Mouse (Mus musculus): Measurements from ENCODE around the gene Dusp23. TPM values are rescaled to one million over a fixed set of nuclear protein-coding genes. Genes with fewer than 3 reads are reported as not detected.

Gene Dusp23
- polyA plus RNA-seq, 2 experiments: 3.8 to 4.0 TPM

- H3K27me3 ChIP-seq (ENCODE audit: control insufficient read depth, insufficient read depth, low read length): no peaks in the 10 kb centered on the region
- no peak overlapping the region for H3K27ac ChIP-seq
- no peaks in the 10 kb centered on the region for H3K9me3 ChIP-seq (ENCODE audit: control insufficient read depth, low read length)
- no peak overlapping the region for H3K9ac ChIP-seq (replicated peaks)
- H3K4me3 ChIP-seq (ENCODE audit: insufficient read depth in 1 of 2, low read depth in 2 of 2, low read length in 2 of 2): no peak overlapping the region
- TF ChIP-seq EP300 (IDR thresholded peaks at IDR 0.05; ENCODE audit: low read depth): no peak
- no peak for TF ChIP-seq CTCF (IDR thresholded peaks at IDR 0.05; ENCODE audit: low read depth)
- no peak for DNase-seq (ENCODE audit: low read depth in 3 of 3, low spot score in 3 of 3)
- H3K4me1 ChIP-seq (replicated peaks; ENCODE audit: control insufficient read depth in 2 of 2, insufficient read depth in 2 of 2, low read length in 1 of 2): no peaks in the 10 kb centered on the region
- 62% methylated on average over 10 of the region's 10 CpGs for whole genome bisulfite sequencing (ENCODE audit: insufficient replicate concordance)
- no peak overlapping the region for H3K4me2 ChIP-seq (ENCODE audit: low read depth)
- H3K36me3 ChIP-seq (replicated peaks; ENCODE audit: control insufficient read depth, insufficient read depth, low read depth): no peaks in the 10 kb centered on the region
- no peak for ATAC-seq (ENCODE audit: insufficient read depth)
These were observed 21.5 kb downstream of the Dusp23 start for GRCm38 (mm10) chr1:172611304-172611703.

DNA sequence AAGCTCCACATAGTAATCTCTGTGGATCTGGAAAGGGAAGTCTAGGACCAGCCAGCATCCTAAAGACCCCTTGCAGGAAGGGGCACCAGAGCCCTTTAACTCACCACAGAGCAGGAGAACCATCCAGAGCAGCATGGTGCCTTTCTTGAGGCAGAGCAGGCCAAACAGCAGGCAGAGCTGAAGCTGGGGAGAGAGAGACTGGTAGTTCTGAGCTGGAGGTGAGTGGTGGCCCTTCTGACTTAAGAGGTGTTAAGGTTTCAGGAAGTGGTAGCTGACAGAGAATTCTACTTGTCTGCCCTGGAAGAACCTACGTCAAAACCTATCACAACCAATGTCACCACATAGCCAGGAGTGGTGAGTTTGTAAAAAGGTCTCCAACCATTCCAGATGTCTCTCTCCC is 30.4 kb downstream of the Dusp23 start, which contains the start of gene Fcrl6:
Fcrl6 (minus strand) TSS at position 226 of the 400 bp plus-strand sequence.
- Histone ChIP-seq H3K4me2 (ENCODE audit: low read depth) (no peak within 1 kb of the TSS), H3K27me3 (ENCODE audit: control insufficient read depth, insufficient read depth, low read length) (no peaks in the 10 kb centered on the region), H3K27ac (no peak within 1 kb of the TSS), H3K36me3 (replicated peaks; ENCODE audit: control insufficient read depth, insufficient read depth, low read depth) (no peaks in the 10 kb centered on the region), H3K4me1 (replicated peaks; ENCODE audit: control insufficient read depth in 2 of 2, insufficient read depth in 2 of 2, low read length in 1 of 2) (no peaks in the 10 kb centered on the region), H3K9ac (replicated peaks) (no peak within 1 kb of the TSS), H3K4me3 (ENCODE audit: insufficient read depth in 1 of 2, low read depth in 2 of 2, low read length in 2 of 2) (no peak within 1 kb of the TSS), H3K9me3 (ENCODE audit: control insufficient read depth, low read length) (no peaks in the 10 kb centered on the region)
- DNase-seq (ENCODE audit: low read depth in 3 of 3, low spot score in 3 of 3) (no peak), ATAC-seq (ENCODE audit: insufficient read depth) (no peak)
- TF ChIP-seq EP300 (IDR thresholded peaks at IDR 0.05; ENCODE audit: low read depth) (no peak), CTCF (IDR thresholded peaks at IDR 0.05; ENCODE audit: low read depth) (no peak)
- 21% methylated on average over 1 of the region's 1 CpGs for WGBS (ENCODE audit: insufficient replicate concordance)

GRCm38 (mm10) chr1:172594495-172594894 is 38.3 kb downstream of the Dusp23 start:
- Histone ChIP-seq H3K9me3 (ENCODE audit: control insufficient read depth, low read length) (no peaks in the 10 kb centered on the region), H3K27me3 (ENCODE audit: control insufficient read depth, insufficient read depth, low read length) (no peaks in the 10 kb centered on the region), H3K36me3 (replicated peaks; ENCODE audit: control insufficient read depth, insufficient read depth, low read depth) (no peaks in the 10 kb centered on the region), H3K4me3 (ENCODE audit: insufficient read depth in 1 of 2, low read depth in 2 of 2, low read length in 2 of 2) (no peak overlapping the region), H3K9ac (replicated peaks) (no peak overlapping the region), H3K4me2 (ENCODE audit: low read depth) (no peak overlapping the region), H3K27ac (no peak overlapping the region), H3K4me1 (replicated peaks; ENCODE audit: control insufficient read depth in 2 of 2, insufficient read depth in 2 of 2, low read length in 1 of 2) (no peaks in the 10 kb centered on the region)
- ATAC-seq (ENCODE audit: insufficient read depth) (no peak), DNase-seq (ENCODE audit: low read depth in 3 of 3, low spot score in 3 of 3) (no peak)
- TF ChIP-seq EP300 (IDR thresholded peaks at IDR 0.05; ENCODE audit: low read depth) (no peak), CTCF (IDR thresholded peaks at IDR 0.05; ENCODE audit: low read depth) (peak; percentile 60)

DNA sequence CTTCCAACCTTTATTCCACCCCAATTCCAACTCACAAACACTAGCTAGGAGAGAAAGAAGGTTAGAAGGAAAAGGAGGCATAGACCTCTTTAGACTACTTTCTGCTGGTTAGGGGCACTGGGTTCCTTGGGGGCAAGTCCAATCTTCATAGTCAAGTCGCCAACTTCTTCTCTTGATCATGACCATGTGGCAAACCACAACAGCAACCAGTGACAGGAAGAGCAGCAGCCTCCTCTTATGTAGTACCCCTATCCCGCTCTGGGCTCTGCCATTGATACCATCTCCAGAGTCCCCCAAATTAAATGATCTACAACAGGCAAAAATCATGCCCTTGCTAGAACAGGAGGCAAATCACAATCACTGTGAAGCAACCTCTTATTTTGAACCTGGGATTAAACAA is 38.8 kb downstream of the Dusp23 start:
- ATAC-seq (ENCODE audit: insufficient read depth): no peak
- Histone ChIP-seq H3K4me3 (ENCODE audit: insufficient read depth in 1 of 2, low read depth in 2 of 2, low read length in 2 of 2) (no peak overlapping the region), H3K9me3 (ENCODE audit: control insufficient read depth, low read length) (no peaks in the 10 kb centered on the region), H3K36me3 (replicated peaks; ENCODE audit: control insufficient read depth, insufficient read depth, low read depth) (no peaks in the 10 kb centered on the region), H3K4me1 (replicated peaks; ENCODE audit: control insufficient read depth in 2 of 2, insufficient read depth in 2 of 2, low read length in 1 of 2) (no peaks in the 10 kb centered on the region), H3K27ac (no peak overlapping the region), H3K27me3 (ENCODE audit: control insufficient read depth, insufficient read depth, low read length) (no peaks in the 10 kb centered on the region), H3K4me2 (ENCODE audit: low read depth) (no peak overlapping the region), H3K9ac (replicated peaks) (no peak overlapping the region)
- 25% methylated on average over 2 of the region's 2 CpGs for WGBS (ENCODE audit: insufficient replicate concordance)
- DNase-seq (ENCODE audit: low read depth in 3 of 3, low spot score in 3 of 3): no peak
- TF ChIP-seq CTCF (IDR thresholded peaks at IDR 0.05; ENCODE audit: low read depth): no peak
- TF ChIP-seq EP300 (IDR thresholded peaks at IDR 0.05; ENCODE audit: low read depth): no peak

DNA sequence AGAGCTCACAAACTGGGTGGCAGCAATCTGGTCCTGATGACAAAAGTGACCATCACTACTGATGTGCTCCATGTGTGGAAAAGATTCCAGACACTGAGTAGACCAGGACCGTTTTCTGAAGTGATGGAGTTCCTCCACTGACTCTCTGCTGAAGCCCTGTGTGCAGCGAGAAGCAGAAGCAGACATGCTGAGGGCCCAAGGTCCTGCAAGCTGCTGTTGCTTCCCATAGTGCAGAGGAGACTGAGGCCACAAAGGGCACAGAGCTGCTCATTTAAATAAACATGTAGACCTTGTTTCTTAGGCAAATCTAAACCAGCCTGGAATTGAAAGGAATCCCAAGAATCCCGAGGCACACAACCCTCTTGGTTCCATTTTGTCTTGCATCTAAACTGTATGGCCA is 39.4 kb downstream of the Dusp23 start:
- Histone ChIP-seq H3K27ac (no peak overlapping the region), H3K4me2 (ENCODE audit: low read depth) (no peak overlapping the region), H3K4me3 (ENCODE audit: insufficient read depth in 1 of 2, low read depth in 2 of 2, low read length in 2 of 2) (no peak overlapping the region), H3K27me3 (ENCODE audit: control insufficient read depth, insufficient read depth, low read length) (no peaks in the 10 kb centered on the region), H3K4me1 (replicated peaks; ENCODE audit: control insufficient read depth in 2 of 2, insufficient read depth in 2 of 2, low read length in 1 of 2) (no peaks in the 10 kb centered on the region), H3K9me3 (ENCODE audit: control insufficient read depth, low read length) (no peaks in the 10 kb centered on the region), H3K36me3 (replicated peaks; ENCODE audit: control insufficient read depth, insufficient read depth, low read depth) (no peaks in the 10 kb centered on the region), H3K9ac (replicated peaks) (no peak overlapping the region)
- no peak for TF ChIP-seq EP300 (IDR thresholded peaks at IDR 0.05; ENCODE audit: low read depth)
- TF ChIP-seq CTCF (IDR thresholded peaks at IDR 0.05; ENCODE audit: low read depth): no peak
- no peak for ATAC-seq (ENCODE audit: insufficient read depth)
- 38% methylated on average over 3 of the region's 3 CpGs for WGBS (ENCODE audit: insufficient replicate concordance)
- no peak for DNase-seq (ENCODE audit: low read depth in 3 of 3, low spot score in 3 of 3)

Data from liver, embryonic 14.5 days (tissue).